Mouse (Mus musculus) heart, postnatal 25 days (tissue): ENCODE data around the gene Kitl. TPM values are rescaled to one million over a fixed set of nuclear protein-coding genes. Genes with fewer than 3 reads are reported as not detected.

Experiments
- DNase-seq: peaks from one replicate; pipeline ENCODE4 v3.0.0; 2022; ENCODE audit warnings: low spot score
- intact Hi-C: fragments of 180-260 bp; cut with DNase I; formaldehyde crosslinking; loops from one replicate; pipeline ENCODE4 v1.15.1; 2025
- microRNA-seq: library from miRNA; unstranded; fragments of <30 nt; microRNA quantifications from one replicate; pipeline ENCODE4 v1.2.0, GENCODE M21; 2022
- total RNA-seq, 2 experiments: library from RNA; stranded (reverse); gene quantifications; 2 replicates each; pipeline ENCODE4 v1.2.3; 2021

The Kitl gene
- total RNA-seq, 2 experiments from 2014 or later: 65.6 to 82.6 TPM

DNA sequence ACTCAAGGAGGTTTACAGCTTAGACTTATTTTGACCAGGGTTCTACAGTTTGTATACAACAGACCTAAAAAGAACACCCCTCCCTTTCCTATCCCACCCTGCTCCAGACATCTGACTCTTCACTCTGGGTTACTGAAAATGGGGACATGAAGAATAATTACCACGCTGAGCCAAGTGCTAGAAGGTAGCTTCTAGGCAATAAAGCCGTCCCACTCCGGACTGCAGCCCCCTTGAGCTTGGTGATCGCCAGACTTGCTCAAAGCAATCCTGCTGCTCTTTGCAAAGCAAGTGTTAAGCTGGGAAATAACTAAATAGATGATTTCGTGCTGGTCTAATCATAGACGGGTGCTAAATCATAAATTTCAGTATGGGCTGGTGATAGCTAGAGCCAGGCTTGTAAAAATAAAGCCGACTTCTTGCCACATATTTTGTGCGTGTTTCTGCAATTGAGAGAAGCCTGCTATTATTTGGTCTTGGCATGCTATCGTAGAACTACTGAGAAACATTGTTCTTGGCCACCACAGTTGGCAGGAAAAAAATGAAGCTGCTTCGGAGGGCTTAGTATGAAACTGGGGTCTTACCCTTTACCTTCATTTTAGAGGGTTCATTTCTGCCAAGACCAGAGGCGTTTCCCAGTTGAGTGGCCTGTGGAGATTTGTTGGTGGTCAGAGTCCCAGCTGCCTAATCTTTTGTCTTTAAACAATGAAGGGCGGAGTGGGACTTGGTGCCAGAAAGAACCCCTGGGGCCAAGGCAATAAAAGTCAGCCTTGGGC, 50.3 kb downstream of the Kitl start:
- DNase-seq: peak; percentile 31
- intact Hi-C loops: loop anchor here (5.0 kb wide), 1 partner anchor 48 kb away; the partner anchor contains the start of gene Kitl

DNA sequence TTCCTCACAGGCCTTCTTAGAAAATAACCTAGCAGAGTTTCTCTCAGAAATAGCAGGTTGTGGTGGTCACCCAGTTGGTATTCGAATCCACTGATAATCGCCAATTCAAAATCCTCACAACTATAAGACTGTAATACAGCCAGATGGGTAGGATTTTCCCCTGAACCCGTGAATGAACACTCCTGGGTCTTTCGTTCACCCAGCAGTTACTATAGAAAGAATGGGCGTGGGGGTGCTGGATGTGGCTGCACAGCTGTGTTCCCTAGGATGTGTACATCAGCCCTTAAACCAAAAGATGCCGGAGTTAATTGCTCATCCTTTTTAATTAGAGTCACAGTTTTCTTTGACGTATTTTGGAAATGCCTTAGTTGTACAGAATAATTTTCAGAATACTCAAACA, 50.9 kb downstream of the Kitl start:
- intact Hi-C loops: loop anchor here (5.0 kb wide), 1 partner anchor 49 kb away; the partner anchor contains the start of gene Kitl
- no peak for DNase-seq

DNA sequence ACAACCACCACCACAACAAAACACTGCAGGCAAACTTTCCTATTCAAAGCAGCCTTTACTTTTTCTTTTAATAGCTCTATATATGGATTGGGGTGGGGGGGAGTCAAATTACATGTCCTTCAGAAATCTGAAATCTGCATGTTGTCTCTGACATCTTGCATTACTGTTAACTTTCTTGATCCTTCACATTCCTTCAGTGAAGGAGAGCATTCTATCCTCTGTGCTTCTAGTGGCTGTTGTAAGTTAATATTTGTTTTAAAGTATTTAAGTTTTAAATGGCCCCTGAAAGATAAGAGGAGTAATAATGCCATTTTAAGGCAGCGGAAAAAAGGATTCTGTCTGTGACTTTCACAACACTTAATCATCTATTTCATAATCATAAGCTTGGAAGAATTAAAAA, 57.2 kb downstream of the Kitl start:
- DNase-seq: no peak

DNA sequence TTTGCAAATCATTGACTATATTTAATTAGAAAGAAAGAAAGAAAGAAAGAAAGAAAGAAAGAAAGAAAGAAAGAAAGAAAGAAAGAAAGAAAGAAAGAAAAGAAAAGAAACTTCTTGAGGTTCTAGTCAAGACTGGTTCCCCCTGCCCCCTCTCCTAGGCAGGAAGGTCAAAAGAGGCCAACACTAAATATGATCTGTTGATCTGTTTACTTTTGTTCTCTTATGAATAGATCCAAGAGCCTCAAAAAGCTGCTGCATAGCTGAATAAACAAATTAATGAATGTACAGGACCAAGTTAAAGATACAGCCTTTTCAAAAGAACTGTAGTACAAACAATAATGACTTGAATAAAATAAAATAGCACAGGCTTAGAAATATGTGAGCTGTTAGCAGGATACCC, 57.7 kb downstream of the Kitl start:
- intact Hi-C loops: no loop called here
- no peak for DNase-seq

More for the DNA sequence above, 57.2 kb downstream of the Kitl start:
- intact Hi-C loops: no loop called here

DNA sequence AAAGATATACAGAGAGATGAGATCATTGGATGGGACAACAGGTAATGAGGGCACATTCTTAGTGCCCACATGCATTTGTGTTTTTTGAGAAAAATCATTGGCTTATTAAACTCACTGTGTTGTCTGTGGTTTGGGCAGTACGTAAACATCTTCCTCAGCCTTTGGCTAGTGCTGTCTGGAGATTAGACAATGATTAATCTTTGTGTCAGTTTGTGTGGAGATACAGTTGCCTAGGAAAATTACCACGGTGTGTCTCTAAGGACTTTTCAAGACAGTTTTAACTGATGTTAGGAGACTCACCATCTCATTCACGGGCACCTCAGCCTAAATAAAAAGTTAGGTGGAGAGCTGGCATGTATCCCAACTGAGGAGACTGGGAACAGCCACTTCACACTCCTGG, 85.7 kb downstream of the Kitl start:
- DNase-seq: no peak
- intact Hi-C loops: no loop called here

DNA sequence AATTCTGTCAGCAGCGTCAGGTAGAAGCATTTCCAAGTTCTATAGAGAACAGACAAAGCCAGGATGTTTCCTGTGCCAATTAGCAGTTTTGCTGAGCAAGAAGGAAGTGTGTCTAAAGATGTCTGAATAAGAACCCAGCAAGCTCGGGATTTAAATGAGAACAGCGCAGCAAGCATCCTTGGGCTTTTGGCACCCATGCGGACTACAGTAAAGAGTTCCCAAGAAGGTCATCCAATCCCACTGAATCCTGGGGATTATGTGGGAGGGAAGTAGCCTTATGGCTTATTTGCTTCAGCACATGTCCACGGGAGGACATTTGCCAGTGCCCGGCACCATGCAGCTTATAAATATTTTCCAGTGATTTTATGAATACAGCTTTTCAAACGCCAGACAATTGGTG, 95.8 kb downstream of the Kitl start:
- no peak for DNase-seq
- intact Hi-C loops: no loop called here

DNA sequence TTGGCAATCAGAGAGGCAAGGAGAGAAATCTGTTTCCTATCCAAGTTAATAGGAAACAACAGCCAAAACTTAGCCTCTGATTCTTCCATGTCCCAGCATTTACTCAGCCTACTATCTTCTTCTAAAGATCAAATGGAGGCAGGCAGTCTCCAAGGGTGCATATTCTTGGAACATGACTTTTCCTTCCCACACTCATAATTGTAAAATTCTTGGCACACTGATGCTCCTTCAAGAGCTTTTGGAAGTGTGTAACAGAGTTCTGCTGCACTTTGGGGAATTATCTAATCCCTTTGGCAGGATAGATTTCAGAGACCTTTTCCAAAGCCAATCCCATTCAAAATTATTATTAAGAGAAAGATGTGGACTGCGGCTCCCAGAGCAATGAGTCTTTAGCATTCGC, 100.1 kb downstream of the Kitl start:
- DNase-seq: no peak
- intact Hi-C loops: no loop called here

DNA sequence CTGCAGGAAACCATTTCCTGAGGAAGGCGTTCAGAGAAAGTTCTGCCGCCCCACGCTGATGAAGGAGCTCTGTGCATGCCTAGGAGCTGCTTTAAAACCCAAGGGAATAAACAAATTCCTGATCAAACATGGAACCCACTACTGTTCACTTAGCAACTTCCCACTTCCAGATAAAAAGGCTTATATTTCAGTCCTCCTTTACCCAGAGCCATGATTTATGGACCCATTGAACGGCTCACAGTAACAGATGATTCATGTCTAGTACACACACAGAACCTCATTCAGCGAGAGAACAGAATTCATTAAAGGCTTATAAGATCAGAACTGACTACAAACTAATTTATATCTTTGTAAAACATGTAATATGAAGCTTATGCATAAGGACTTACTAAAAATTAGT, 109.0 kb downstream of the Kitl start:
- intact Hi-C loops: no loop called here
- no peak for DNase-seq

DNA sequence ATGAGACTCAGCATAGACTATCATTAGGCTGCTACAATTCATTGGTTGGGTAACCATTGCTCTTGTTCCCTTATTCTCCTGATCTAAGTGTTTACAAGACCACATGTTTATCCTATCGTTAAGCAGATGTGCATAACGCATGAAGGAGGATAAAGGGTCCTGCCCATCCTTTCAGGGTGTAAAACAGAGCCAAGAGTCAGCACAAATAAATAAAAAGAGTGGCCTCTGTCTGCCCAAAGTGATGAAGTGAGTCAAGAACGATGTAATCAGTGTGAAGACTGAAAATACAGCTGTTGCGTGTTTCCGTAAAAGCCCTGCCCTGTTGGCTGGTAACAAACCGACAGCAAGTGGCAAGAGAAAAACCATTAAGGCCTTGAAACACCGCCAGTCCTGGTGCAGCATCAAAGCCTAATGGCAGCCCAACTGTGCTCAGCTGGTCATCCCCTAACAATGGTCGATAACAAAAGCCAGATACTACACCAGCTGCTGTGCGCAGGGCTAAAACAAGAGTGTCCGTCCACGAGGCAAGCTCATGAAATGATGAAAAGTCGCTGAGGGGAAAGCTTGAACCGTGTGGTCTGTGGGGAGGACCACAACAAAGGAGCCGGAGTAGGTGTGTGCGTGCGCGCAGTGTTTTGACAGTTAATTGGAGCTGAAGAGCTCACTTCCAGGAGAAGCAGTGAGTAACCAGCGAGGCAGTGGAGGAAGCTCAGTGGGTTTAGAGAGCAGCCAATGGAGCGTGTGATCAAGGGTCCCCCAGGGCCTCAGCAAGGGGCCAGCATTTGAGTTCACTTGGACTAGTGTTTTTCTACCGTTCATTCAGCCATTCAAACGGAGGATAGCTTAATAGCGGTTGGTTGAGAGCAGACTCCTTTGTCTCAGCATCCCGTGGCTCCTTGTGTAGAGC, 112.7 kb downstream of the Kitl start:
- intact Hi-C loops: no loop called here

DNA sequence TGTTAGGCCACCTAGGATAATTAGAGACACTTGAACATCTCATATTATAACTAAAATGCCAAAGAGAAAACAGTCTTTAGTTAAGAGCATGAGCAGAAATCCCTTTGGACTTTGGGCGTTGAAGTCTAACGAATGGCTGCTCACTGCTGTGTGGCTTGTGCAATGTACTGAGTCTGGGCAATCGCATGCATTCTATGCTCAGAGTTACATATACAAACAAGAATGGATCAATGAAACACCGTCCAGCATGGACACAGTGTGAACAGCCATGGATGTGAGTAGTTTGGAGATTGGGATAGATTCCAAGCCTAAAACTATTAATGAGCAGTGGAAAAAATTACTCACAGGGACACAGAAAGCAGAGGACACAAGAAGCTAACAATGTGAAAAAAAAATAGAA, 116.2 kb downstream of the Kitl start:
- intact Hi-C loops: no loop called here
- no peak for DNase-seq

More for the DNA sequence above, 112.7 kb downstream of the Kitl start:
- DNase-seq: no peak

DNA sequence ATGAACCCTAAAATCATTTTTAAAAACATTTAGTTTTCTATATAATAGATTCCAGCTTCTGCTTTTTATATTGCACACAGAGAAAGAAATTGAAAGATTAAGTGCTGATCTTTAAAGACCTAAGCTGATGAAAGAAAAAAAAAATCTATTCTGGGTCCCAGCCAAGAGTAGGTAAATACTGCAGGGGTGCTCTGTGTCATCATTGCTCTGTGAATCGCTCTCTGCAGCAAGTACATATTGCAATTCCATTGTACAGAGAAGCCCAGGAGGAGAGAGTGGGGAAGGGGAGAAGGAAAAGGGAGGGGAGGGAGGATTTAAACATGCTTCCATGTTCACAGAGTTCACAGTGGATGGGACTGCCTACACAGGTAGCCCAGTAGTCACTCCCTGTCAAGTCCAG, 116.9 kb downstream of the Kitl start:
- intact Hi-C loops: no loop called here

DNA sequence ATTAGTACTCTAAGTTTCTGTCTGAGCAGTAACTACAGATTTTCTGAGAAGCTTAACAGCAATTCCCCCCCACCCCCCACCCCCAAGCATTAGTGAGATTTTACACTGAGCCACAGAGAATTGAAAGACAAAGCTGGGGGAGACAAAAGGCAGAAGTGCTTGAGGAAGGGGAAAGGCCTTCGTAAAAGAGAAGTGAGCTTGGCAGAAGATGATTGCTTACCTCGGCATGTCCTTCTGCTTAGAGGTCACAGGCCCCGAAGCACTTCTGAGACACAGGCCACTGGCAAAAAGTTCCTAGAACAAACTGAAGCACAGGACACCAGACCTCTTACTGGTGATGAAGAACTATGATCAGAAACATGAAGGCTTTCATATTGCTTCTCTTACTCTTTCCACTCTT, 123.1 kb downstream of the Kitl start:
- intact Hi-C loops: no loop called here
- no peak for DNase-seq

More for the DNA sequence above, 116.9 kb downstream of the Kitl start:
- DNase-seq: no peak

DNA sequence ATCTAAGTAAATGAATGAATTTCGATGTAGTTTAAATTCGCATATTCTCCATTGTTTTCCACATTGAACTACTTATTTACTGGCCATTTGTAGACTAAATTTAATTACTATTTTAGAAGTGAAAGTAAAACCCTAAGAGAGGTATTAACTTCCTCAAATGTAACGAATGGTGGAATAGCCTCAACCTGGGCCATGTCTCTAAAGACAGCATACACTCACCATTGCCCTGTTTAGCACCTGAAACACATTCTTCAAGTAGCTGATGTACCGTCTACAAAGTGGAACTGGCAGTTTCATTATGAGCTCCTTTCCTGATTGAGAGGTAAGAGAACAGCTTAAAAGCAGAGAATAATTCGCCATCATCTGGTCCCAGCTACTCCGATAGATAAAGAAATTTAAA, 132.7 kb downstream of the Kitl start:
- intact Hi-C loops: no loop called here

More for the DNA sequence above, 132.7 kb downstream of the Kitl start:
- DNase-seq: no peak

Small RNA genes lying within 50 kb of the gene (microRNA-seq; reads per million reads assigned to microRNA genes)
- not detected for gene Gm22918
- not detected for gene Gm25287
